In the genomic region with DNA sequence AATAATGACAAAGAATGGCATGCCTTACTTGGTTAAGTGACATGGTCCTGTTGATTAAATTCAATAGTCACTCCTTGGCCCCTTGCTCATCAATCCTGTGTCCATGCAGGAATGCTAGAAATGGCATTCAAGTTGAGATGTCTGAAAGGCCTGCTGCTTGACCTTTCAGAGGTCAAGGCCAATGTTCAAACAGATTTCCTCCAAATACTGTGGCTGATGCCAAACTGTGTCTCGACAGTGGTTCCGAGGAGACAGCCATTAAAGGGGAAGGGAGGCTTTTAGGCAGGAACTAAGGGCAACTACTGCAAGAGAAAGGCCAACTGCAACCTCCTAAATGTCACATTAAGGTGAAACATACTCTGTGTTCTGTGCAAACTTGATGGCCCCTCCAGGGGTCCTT, we compare ENCODE assay signal across 13 mouse cellular contexts.
"Had no signal": no experiment of that assay in that cellular context is flagged by ENCODE, and none has a peak within 500 bp of the region (broad histone marks: within the 10 kb centered on the region; RNA-seq: fewer than 3 reads in every experiment).

No protein-coding gene starts in this region.

- H3K36me3 ChIP-seq: midbrain, embryonic 13.5 days; midbrain, embryonic 15.5 days; neural tube, embryonic 12.5 days; stomach, embryonic 15.5 days had no signal

- H3K4me3 ChIP-seq: midbrain, embryonic 13.5 days; midbrain, embryonic 15.5 days; neural tube, embryonic 12.5 days; stomach, embryonic 15.5 days had no signal

- H3K27ac ChIP-seq: midbrain, embryonic 13.5 days; midbrain, embryonic 15.5 days; neural tube, embryonic 12.5 days; stomach, embryonic 15.5 days; stomach, postnatal 0 days had no signal

- H3K9me3 ChIP-seq: midbrain, embryonic 13.5 days; midbrain, embryonic 15.5 days; neural tube, embryonic 12.5 days; stomach, embryonic 15.5 days had no signal

- H3K27me3 ChIP-seq: midbrain, embryonic 13.5 days; midbrain, embryonic 15.5 days; neural tube, embryonic 12.5 days; stomach, embryonic 15.5 days had no signal

- H3K4me1 ChIP-seq: midbrain, embryonic 13.5 days; neural tube, embryonic 12.5 days; stomach, embryonic 15.5 days had no signal

- DNase-seq: lung, adult 18-20 months; lung, embryonic 14.5 days; lung, postnatal 10 days; lung, postnatal 4 days; right cerebral cortex, postnatal 14 days; thymus, adult 2 months; thymus, postnatal 25 days; thymus, postnatal 4 days had no signal
